Mouse (Mus musculus): ENCODE results near the gene Fev. TPM values are rescaled to one million over a fixed set of nuclear protein-coding genes. Genes with fewer than 3 reads are reported as not detected.
A peak's percentile ranks its signal among the peaks of the same experiment; 100 is the strongest.

The Fev gene
- polyA plus RNA-seq, 1 experiment from 2014 or later, result 1.4 TPM

MicroRNAs encoded within 50 kb of the gene (microRNA counts, 519-probe panel; counts per million panel counts)
- microRNA mmu-miR-375, result 3,979 counts per million, percentile 60 among the panel's probes with 10 or more counts

Small RNA genes lying within 50 kb of the gene (microRNA-seq; reads per million reads assigned to microRNA genes)
- gene Mir375, result 4,476 reads per million, percentile 90 among the genes with 10 or more reads in this experiment

Other genes starting within 250 kb of the Fev start
- gene Ttll4, start 223.7 kb downstream of the Fev start, polyA plus RNA-seq (2014; fragmentation: Nextera tagmentation; extraction: Ambion mirVana), result 21.8 and 26.3 TPM in 2 replicates
- gene Cyp27a1, start 171.8 kb downstream of the Fev start, polyA plus RNA-seq (2014; fragmentation: Nextera tagmentation; extraction: Ambion mirVana), result 6.4 and 8.9 TPM in 2 replicates
- 0.09 TPM in 2 replicates for gene Prkag3, start 136.2 kb downstream of the Fev start, polyA plus RNA-seq (2014; fragmentation: Nextera tagmentation; extraction: Ambion mirVana)
- 0.22 and 0.31 TPM in 2 replicates for gene Wnt6, start 113.5 kb downstream of the Fev start, polyA plus RNA-seq (2014; fragmentation: Nextera tagmentation; extraction: Ambion mirVana)
- gene Wnt10a, start 93.9 kb downstream of the Fev start, polyA plus RNA-seq (2014; fragmentation: Nextera tagmentation; extraction: Ambion mirVana), result 0.26 and 0.30 TPM in 2 replicates
- gene Cdk5r2, start 30.5 kb downstream of the Fev start, polyA plus RNA-seq (2014; fragmentation: Nextera tagmentation; extraction: Ambion mirVana), result 0.28 and 0.36 TPM in 2 replicates
- gene Cryba2, start 7.7 kb upstream of the Fev start, polyA plus RNA-seq (2014; fragmentation: Nextera tagmentation; extraction: Ambion mirVana), result 2.5 TPM in 1 of 2 replicates, not detected in the other
- gene Cfap65, start 50.2 kb upstream of the Fev start, polyA plus RNA-seq (2014; fragmentation: Nextera tagmentation; extraction: Ambion mirVana), result 0.15 and 0.27 TPM in 2 replicates
- gene Ihh, start 66.3 kb upstream of the Fev start, polyA plus RNA-seq (2014; fragmentation: Nextera tagmentation; extraction: Ambion mirVana), result 28.8 and 33.7 TPM in 2 replicates
- 8.3 and 10.5 TPM in 2 replicates for gene Nhej1, start 239.8 kb upstream of the Fev start, polyA plus RNA-seq (2014; fragmentation: Nextera tagmentation; extraction: Ambion mirVana)
- 1.4 and 1.8 TPM in 2 replicates for gene Slc23a3, start 248.5 kb upstream of the Fev start, polyA plus RNA-seq (2014; fragmentation: Nextera tagmentation; extraction: Ambion mirVana)